Mouse (Mus musculus) thymus, adult 2 months (tissue): Measurements from ENCODE around the gene Gm4567. TPM values are rescaled to one million over a fixed set of nuclear protein-coding genes. Genes with fewer than 3 reads are reported as not detected.
"Not testable (repeated sequence)": the region's sequence is repeated elsewhere in the genome, so short reads cannot be mapped to it uniquely, and the experiment has no call there.

Experiments used
- DNase-seq: peaks from one replicate; pipeline ENCODE4 v3.0.0; 2021
- H3K27ac ChIP-seq: fragments of 200-500 bp; 2 replicates; pipeline ENCODE4 v1.5.1; 2012; ENCODE audit warnings: low read length, control low read depth; ENCODE audit not compliant: control insufficient read depth, insufficient read depth
- H3K27me3 ChIP-seq: fragments of 200-500 bp; 2 replicates; pipeline ENCODE4 v1.6.1; 2012; ENCODE audit warnings: mild to moderate bottlenecking, low read length, moderate library complexity, mixed read lengths; ENCODE audit not compliant: control insufficient read depth, insufficient read depth
- H3K36me3 ChIP-seq: fragments of 200-500 bp; 2 replicates; pipeline ENCODE4 v1.6.1; 2012; ENCODE audit warnings: mild to moderate bottlenecking, low read length, moderate library complexity; ENCODE audit not compliant: control insufficient read depth, insufficient read depth
- H3K4me1 ChIP-seq: fragments of 200-500 bp; replicated peaks from 2 replicates; pipeline ENCODE4 v1.6.1; 2012; ENCODE audit warnings: low read length; ENCODE audit not compliant: control insufficient read depth, insufficient read depth
- H3K4me3 ChIP-seq: fragments of 200-500 bp; 2 replicates; pipeline ENCODE4 v1.5.1; 2012; ENCODE audit warnings: mild to moderate bottlenecking, low read length, control low read depth, moderate library complexity; ENCODE audit not compliant: control insufficient read depth, insufficient read depth
- WGBS: fragments of 180-500 bp; shearing (Covaris S2); methylation state at CpG from one replicate; pipeline ENCODE4 v1.1.7; 2018; 5-methylcytosine and 5-hydroxymethylcytosine counted together
- polyA plus RNA-seq: library from polyadenylated mRNA; depleted of rRNA; stranded (reverse); fragments of >200 nt; gene quantifications from 2 replicates; pipeline ENCODE4 v1.2.3, GENCODE M21; 2012; rRNA removed

Gene Gm4567
- polyA plus RNA-seq, result not detected in 2 replicates

GRCm38 (mm10) chr7:22719610-22720009 lies at the start of gene Gm4567:
Gm4567 (minus strand) TSS chr7:22719710.
- not testable (repeated sequence) for H3K4me1 ChIP-seq, DNase-seq, H3K27me3 ChIP-seq, H3K27ac ChIP-seq, H3K36me3 ChIP-seq, H3K4me3 ChIP-seq
- WGBS, result no CpG with 5 or more reads among the region's 1 CpGs

GRCm38 (mm10) chr7:22761397-22761796 lies 41.9 kb upstream of the Gm4567 start, which contains the start of gene Vmn1r157:
Vmn1r157 (plus strand) TSS chr7:22761697.
- not testable (repeated sequence) for H3K27ac ChIP-seq, H3K4me1 ChIP-seq, H3K27me3 ChIP-seq, H3K4me3 ChIP-seq, H3K36me3 ChIP-seq, DNase-seq
- WGBS, result 31% methylated on average over 2 of the region's 3 CpGs

GRCm38 (mm10) chr7:22692217-22692616 lies 27.3 kb downstream of the Gm4567 start, which contains the start of gene Gm8693:
Gm8693 (minus strand) TSS chr7:22692317.
- H3K27me3 ChIP-seq, H3K4me3 ChIP-seq, H3K27ac ChIP-seq, H3K4me1 ChIP-seq, H3K36me3 ChIP-seq, DNase-seq: not testable (repeated sequence)
- no CpG with 5 or more reads among the region's 2 CpGs for WGBS

Other genes starting within 250 kb of the Gm4567 start
- not detected in 2 replicates for gene Vmn1r151, start 220.0 kb downstream of the Gm4567 start, polyA plus RNA-seq
- not detected in 2 replicates for gene Vmn1r152, start 196.7 kb downstream of the Gm4567 start, polyA plus RNA-seq
- not detected in 2 replicates for gene Gm8677, start 184.8 kb downstream of the Gm4567 start, polyA plus RNA-seq
- not detected in 2 replicates for gene Gm4201, start 154.4 kb downstream of the Gm4567 start, polyA plus RNA-seq
- not detected in 2 replicates for gene Gm4565, start 131.6 kb downstream of the Gm4567 start, polyA plus RNA-seq
- gene Vmn1r155, start 61.7 kb downstream of the Gm4567 start, polyA plus RNA-seq, result not detected in 2 replicates
- not detected in 2 replicates for gene Gm8693, start 27.4 kb downstream of the Gm4567 start, polyA plus RNA-seq
- not detected in 2 replicates for gene Vmn1r157, start 42.0 kb upstream of the Gm4567 start, polyA plus RNA-seq
- gene Vmn1r158, start 71.1 kb upstream of the Gm4567 start, polyA plus RNA-seq, result not detected in 2 replicates
- not detected in 2 replicates for gene Vmn1r159, start 123.9 kb upstream of the Gm4567 start, polyA plus RNA-seq
- not detected in 2 replicates for gene Vmn1r160, start 151.5 kb upstream of the Gm4567 start, polyA plus RNA-seq